Mouse (Mus musculus) adrenal gland, adult 18-20 months (tissue): ENCODE results near the gene Ndrg4. TPM values are rescaled to one million over a fixed set of nuclear protein-coding genes. Genes with fewer than 3 reads are reported as not detected.
"Not testable (repeated sequence)": the region's sequence is repeated elsewhere in the genome, so short reads cannot be mapped to it uniquely, and the experiment has no call there.

Experiments used
- DNase-seq, 2 experiments: peaks; one replicate each; pipeline ENCODE4 v3.0.0; 2021 to 2022; ENCODE audit warnings: low spot score in 2 of 2
- long read RNA-seq, 2 experiments: library from polyadenylated mRNA; stranded (forward); transcript quantifications; one replicate each; pipeline ENCODE4 v2.0.0; 2021
- total RNA-seq, 2 experiments: library from RNA; stranded (reverse); gene quantifications; 1 replicate in 1 of 2; 2 replicates in 1 of 2; pipeline ENCODE4 v1.2.3; 2021

Gene Ndrg4
- 10 to 100 TPM; 28.2 to 28.7 TPM for total RNA-seq
- long read RNA-seq, experiment 1, transcript Ndrg4-202 (15 exons, 2,966 nt) = major isoform, 11 of 36 reads
- long read RNA-seq, experiment 1, transcript Ndrg4-203 (14 exons, 2,738 nt) = minor isoform, 6 of 36 reads
- long read RNA-seq, experiment 1, transcript Ndrg4-201 (17 exons, 3,101 nt) = minor isoform, 5 of 36 reads
- long read RNA-seq, experiment 1, partial matches to known transcripts = 1 of 36 reads
- long read RNA-seq, experiment 1, other reads (novel, unspliced or antisense) = 12 of 36 reads
- long read RNA-seq, experiment 2, transcript Ndrg4-203 (14 exons, 2,738 nt) = major isoform, 10 of 81 reads
- long read RNA-seq, experiment 2, transcript Ndrg4-201 (17 exons, 3,101 nt) = minor isoform, 8 of 81 reads
- long read RNA-seq, experiment 2, transcript Ndrg4-202 (15 exons, 2,966 nt) = minor isoform, 6 of 81 reads
- long read RNA-seq, experiment 2, partial matches to known transcripts = 19 of 81 reads
- long read RNA-seq, experiment 2, other reads (novel, unspliced or antisense) = 37 of 81 reads

DNA sequence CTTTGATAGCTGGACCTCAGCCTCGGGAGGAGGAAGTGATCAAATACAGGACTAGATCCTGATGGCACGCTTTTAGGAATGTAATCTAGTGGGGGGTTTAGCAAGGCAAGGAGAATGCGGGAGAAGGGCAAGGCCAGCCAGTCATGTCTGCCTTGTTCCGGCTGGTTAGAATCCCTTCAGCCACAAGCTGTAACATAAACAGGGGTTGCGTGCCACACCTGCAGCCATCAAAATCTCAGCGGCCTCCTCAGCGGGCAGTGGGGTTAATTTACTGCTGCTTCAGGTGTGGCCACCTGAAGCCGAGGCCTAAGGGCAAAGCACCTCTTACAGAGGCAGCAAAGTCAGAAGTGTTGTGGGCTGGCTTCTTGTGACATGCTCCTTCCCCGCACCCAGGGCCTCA, at the start of gene Ndrg4:
Gene Ndrg4, plus strand, starts transcription at position 350 of the 400 bp plus-strand sequence.
- no peak for DNase-seq

DNA sequence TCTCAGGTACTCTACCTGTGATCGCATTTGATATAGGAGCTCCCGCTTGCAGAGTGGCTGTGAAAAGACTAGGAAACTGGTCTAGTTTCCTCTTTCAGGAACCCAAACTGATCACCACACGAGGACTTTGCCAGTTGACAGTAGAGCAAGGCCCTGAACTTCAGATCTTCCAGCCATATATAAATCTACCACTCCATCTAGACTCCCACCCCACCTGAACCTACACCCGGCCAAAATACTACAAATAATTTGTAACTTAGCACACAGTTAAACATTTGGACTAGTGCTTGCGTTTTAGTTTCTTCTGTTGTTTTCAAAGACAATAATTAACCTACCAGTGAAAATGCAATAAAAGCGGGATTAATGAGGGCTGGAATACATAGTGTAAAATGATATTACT, 43.9 kb upstream of the Ndrg4 start:
- DNase-seq = no peak

- DNase-seq = peak; percentile 85 to 90
Measured at GRCm38 (mm10) chr8:95633262-95634062, 43.3 kb upstream of the Ndrg4 start, which contains the start of gene Gins3. Gins3 (plus strand) TSS chr8:95633453.

- DNase-seq = no peak
Measured at GRCm38 (mm10) chr8:95634063-95634340, 42.8 kb upstream of the Ndrg4 start.

DNA sequence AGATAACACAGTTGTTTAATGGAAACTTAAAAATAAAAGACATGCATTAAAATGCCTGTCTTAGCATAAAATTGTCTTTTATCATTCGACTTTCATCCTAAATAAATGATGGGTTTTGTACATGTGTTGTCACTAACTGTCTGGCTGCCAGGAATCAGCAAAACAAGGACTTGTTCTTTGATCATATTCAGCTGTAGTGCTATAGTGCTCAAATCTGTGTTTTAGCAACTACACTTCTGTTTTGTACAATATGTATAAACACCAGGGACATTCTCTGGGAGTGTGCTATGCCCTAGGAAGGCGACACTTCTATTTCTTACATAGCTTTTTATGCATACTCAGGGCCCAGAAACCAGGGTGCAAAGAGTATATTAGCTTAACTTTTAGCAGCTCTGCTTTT, 31.8 kb upstream of the Ndrg4 start:
- DNase-seq = no peak

DNA sequence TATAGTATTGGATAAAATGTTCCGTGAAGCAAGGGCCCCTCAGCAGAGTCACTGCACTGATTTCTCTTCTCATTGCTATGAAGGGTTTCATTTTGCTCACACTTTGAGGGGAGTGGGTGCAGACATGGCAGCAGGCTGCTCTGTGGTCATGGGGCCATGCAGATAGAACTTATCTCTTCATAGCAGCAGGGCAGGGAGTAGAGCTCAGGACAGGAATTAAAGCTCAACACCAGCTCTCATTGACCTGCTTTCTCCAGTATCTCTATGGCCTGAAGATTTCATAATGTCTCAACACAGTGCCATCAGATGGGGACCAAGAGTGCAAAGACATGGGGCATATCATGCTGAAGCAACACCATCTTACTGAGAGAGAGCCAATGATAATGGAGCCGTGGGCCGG, 28.5 kb upstream of the Ndrg4 start:
- DNase-seq = no peak

GRCm38 (mm10) chr8:95653351-95653750, 23.4 kb upstream of the Ndrg4 start:
- no peak for DNase-seq

DNA sequence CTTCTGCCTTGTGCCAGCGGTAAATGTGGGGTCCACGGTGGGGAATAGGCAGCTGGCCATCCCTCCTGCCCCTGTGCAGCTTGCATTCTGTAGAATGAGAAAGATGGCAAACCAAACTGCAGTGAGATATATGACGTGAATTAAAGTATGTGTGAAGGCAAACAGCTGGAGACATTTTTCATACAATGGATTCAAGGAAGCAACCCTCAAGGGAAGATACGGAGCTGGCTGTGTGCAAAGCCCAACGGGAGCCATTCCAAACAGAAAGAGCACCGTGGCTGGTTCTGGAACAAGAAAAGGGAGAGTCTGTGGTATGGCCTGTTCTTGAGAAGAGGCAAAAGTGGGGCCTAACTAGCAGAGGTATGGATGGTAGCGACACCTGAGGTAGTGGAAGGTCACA, 20.9 kb upstream of the Ndrg4 start:
- DNase-seq = no peak

- DNase-seq = no peak
Measured at GRCm38 (mm10) chr8:95656316-95657002, 20.3 kb upstream of the Ndrg4 start.

DNA sequence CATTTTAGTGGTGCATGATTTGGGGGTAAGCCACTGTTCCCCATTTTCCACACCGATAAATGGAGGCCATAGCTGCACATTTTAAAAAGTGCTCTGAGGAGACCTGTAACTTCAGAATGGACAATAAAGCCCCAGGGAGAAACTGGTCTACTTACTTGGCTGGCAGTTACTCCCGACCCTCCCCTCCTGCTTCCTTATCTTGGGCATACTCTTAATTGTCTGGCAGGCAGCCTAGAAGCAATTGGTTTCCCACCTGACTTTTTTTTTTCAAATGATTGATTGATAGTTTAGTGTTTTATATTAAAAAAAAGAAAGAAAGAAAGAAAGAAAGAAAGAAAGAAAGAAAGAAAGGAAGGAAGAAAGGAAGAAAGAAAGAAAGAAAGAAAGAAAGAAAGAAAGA, 19.3 kb upstream of the Ndrg4 start:
- DNase-seq = no peak

- no peak for DNase-seq
Measured at GRCm38 (mm10) chr8:95660334-95660882, 16.4 kb upstream of the Ndrg4 start.

DNA sequence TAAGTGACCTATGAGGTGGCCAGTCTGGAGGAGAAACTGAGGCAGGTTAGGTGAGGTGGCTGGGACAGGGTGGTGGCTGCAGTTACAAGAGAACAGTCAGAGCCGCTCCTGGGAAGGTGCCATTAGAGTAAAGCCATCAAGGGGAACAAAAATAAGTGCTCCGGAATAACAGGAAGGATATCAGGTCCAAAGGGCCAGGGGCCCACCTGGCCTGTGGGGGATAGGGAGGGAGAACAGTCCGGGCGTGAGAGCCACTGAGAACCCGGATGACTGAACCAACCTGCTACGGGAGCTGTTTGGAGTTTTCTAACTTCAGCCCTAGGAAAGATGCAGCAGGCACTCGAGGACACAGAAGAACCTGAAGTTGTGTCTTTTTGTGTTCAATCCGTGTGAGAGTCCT, 15.7 kb upstream of the Ndrg4 start:
- no peak for DNase-seq

GRCm38 (mm10) chr8:95661575-95661974, 15.2 kb upstream of the Ndrg4 start:
- DNase-seq = no peak

DNA sequence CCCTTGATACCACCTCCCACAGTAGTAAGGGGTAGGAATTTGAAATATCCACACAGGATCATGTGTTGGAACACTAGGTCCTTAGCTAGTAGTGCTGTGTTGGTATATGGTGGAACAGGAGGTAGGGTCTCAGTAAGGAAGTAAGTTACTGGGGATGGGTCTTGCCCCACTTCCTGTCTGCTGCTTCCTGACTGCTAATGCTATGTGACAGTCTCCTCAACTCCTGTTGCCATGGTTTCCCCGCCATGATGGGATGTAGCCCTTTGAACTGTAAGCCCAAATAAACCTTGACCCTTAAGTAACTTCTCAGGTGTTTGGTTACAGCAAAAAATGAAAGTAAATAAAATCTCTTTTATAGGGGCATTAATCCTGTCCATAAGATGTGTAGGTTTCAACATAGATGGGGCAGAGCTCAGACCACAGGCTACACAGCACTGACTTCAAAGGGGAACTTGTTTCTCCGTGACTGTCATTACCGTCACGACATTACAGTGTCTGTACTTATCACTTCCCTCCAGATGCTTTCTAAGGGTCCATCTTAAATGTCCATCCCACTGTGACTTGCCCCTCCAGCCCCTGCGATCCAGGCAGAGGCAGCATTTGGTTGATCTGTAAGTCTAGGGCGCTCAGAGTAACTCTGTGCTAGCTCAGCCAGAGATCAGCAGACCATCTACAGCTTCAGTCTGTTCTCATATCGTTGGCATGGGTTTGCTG, 13.7 kb upstream of the Ndrg4 start:
- no peak for DNase-seq

- no peak for DNase-seq
Measured at GRCm38 (mm10) chr8:95663599-95663949, 13.2 kb upstream of the Ndrg4 start.

GRCm38 (mm10) chr8:95665813-95666452, 10.8 kb upstream of the Ndrg4 start:
- DNase-seq = not testable (repeated sequence)

GRCm38 (mm10) chr8:95668163-95668958, 8.4 kb upstream of the Ndrg4 start:
- DNase-seq = no peak

DNA sequence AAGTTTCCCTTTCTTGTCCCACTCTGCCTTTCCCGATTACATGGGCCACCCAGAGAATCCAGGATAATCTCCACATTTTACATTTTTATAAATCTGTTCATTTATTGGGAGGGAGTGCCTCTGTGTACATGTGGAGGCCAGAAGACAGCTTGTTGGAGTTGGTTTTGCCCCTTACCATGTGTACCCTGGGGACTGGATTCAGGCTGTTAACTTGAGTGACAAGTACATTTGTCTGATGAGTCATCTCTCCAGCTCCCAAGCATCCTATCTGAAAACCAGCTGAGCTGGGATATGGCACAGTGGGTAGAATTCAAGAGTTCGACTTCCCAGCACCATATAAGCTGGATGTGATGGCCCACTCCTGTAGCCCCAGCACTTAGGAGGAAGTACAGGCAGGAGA, 6.8 kb upstream of the Ndrg4 start:
- DNase-seq = no peak

GRCm38 (mm10) chr8:95671861-95672260, 4.9 kb upstream of the Ndrg4 start:
- DNase-seq = no peak
